Mouse (Mus musculus): Measurements from ENCODE around the gene Vav1. TPM values are rescaled to one million over a fixed set of nuclear protein-coding genes. Genes with fewer than 3 reads are reported as not detected.

Vav1 gene
- polyA plus RNA-seq, 1 experiment: not detected

DNA sequence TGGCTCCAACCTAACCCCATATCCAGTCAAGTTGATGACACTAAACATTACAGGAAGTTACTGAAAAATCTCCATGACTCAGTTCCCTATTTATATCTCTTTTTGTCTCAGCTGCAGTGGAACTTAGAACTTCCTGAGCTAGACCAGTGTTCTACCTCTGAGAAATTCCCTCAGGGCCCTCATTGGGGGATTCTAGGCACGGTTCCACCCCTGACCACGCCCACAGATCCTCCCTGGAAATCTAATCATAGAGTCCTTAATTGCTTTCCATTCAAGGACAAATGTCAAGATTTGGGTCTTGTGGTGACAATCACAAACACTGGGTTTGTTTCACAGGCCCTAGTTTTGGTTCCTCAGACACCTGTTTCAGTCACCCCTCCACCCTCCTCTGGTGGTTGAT lies 6.2 kb downstream of the Vav1 start:
- H3K79me2 ChIP-seq (ENCODE audit: control insufficient read depth, insufficient read depth): no peaks in the 10 kb centered on the region
- H3K27me3 ChIP-seq (ENCODE audit: control insufficient read depth, insufficient read depth, insufficient read length): peaks cover 27% of the 10 kb centered on the region
- TF ChIP-seq TCF3 (IDR thresholded peaks at IDR 0.05; ENCODE audit: insufficient read length, low read depth) (no peak), POLR2AphosphoS2 (IDR thresholded peaks at IDR 0.05; ENCODE audit: insufficient read length, low read depth) (no peak), USF1 (IDR thresholded peaks at IDR 0.05; ENCODE audit: low read depth) (no peak)
- H3K36me3 ChIP-seq (ENCODE audit: control insufficient read depth, insufficient read depth): no peaks in the 10 kb centered on the region
- H3K4me3 ChIP-seq: no peak overlapping the region
- no peak overlapping the region for H3K4me2 ChIP-seq (ENCODE audit: low read depth)
- H3ac ChIP-seq (ENCODE audit: control insufficient read depth, insufficient read length): no peak overlapping the region

DNA sequence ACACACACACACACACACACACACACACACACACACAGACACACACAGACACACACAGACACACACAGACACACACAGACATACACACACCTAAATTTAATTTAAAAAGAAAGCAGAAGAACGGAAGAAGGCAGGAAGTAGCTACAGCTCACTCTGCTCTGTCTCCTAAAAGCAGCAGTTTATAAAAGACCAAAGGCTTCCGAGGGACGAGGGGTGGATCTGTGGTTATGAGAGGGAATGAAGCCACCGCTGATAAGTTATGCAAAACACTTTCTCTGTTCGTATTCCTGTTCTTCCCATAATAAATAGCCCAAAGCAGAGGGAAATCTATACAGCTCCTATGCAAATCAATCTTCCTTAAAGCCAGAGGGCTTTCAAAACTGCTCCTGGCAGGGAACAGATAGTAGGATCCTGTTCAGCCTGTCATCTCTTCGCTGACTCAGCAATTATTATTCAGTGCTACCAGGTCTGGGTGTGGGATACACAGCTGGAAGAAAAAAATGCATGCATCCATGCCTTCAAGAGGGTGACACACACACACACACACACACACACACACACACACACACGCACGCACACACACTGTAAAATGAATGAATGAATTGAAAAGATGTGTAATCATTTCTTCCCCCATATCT lies 7.9 kb downstream of the Vav1 start:
- Histone ChIP-seq H3K4me3 (no peak overlapping the region), H3K36me3 (ENCODE audit: control insufficient read depth, insufficient read depth) (no peaks in the 10 kb centered on the region), H3ac (ENCODE audit: control insufficient read depth, insufficient read length) (no peak overlapping the region), H3K27me3 (ENCODE audit: control insufficient read depth, insufficient read depth, insufficient read length) (peaks cover 21% of the 10 kb centered on the region), H3K79me2 (ENCODE audit: control insufficient read depth, insufficient read depth) (no peaks in the 10 kb centered on the region), H3K4me2 (ENCODE audit: low read depth) (no peak overlapping the region)
- TF ChIP-seq TCF12 (IDR thresholded peaks at IDR 0.05; ENCODE audit: insufficient read depth, poor library complexity, severe bottlenecking) (no peak), POLR2A (IDR thresholded peaks at IDR 0.05; ENCODE audit: insufficient read length, low read depth) (no peak), REST (IDR thresholded peaks at IDR 0.05; ENCODE audit: insufficient read depth, insufficient read length) (no peak), SRF (IDR thresholded peaks at IDR 0.05; ENCODE audit: control insufficient read depth, insufficient read length, low read depth) (no peak), USF1 (IDR thresholded peaks at IDR 0.05; ENCODE audit: low read depth) (no peak), TCF3 (IDR thresholded peaks at IDR 0.05; ENCODE audit: insufficient read length, low read depth) (no peak), MYOG (IDR thresholded peaks at IDR 0.05; ENCODE audit: control insufficient read depth in 1 of 3, insufficient read depth in 1 of 3, insufficient read length in 2 of 3, low read depth in 2 of 3) (no peak), MYOD1 (IDR thresholded peaks at IDR 0.05; ENCODE audit: control insufficient read depth in 1 of 3, insufficient read length in 2 of 3, low read depth in 2 of 3) (no peak), MAX (IDR thresholded peaks at IDR 0.05; ENCODE audit: low read depth) (no peak), CEBPB (IDR thresholded peaks at IDR 0.05; ENCODE audit: insufficient read depth, poor library complexity, severe bottlenecking) (no peak)

DNA sequence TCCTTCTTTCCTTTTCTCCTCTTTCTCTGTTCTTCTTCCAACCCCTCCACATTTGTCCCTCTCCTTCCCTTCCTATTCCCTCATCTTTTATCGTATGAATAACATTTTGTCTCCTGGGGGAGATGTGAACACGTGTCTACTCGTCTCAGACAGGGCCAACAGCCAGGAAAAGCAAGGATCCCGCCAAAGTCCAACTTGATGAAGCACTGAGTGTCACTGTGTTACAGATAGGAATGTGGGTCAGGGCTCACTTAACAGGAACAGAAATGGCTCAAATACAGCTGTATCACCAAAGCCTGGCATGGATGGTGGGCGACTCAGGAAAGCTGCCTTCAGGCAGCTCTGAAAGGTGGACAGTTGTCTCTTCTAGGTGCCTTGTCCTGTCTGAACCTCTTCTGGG lies 10.4 kb downstream of the Vav1 start:
- peaks cover 5% of the 10 kb centered on the region for H3K27me3 ChIP-seq (ENCODE audit: control insufficient read depth, insufficient read depth, insufficient read length)
- no peaks in the 10 kb centered on the region for H3K36me3 ChIP-seq (ENCODE audit: control insufficient read depth, insufficient read depth)
- H3K4me3 ChIP-seq: no peak overlapping the region
- TF ChIP-seq POLR2AphosphoS2 (IDR thresholded peaks at IDR 0.05; ENCODE audit: insufficient read length, low read depth): no peak
- no peak for TF ChIP-seq MYOG (IDR thresholded peaks at IDR 0.05; ENCODE audit: control insufficient read depth in 1 of 3, insufficient read depth in 1 of 3, insufficient read length in 2 of 3, low read depth in 2 of 3)
- TF ChIP-seq TCF3 (IDR thresholded peaks at IDR 0.05; ENCODE audit: insufficient read length, low read depth): no peak
- no peak for TF ChIP-seq MYOD1 (IDR thresholded peaks at IDR 0.05; ENCODE audit: control insufficient read depth in 1 of 3, insufficient read length in 2 of 3, low read depth in 2 of 3)
- no peak for TF ChIP-seq TCF12 (IDR thresholded peaks at IDR 0.05; ENCODE audit: insufficient read depth, poor library complexity, severe bottlenecking)
- no peaks in the 10 kb centered on the region for H3K79me2 ChIP-seq (ENCODE audit: control insufficient read depth, insufficient read depth)
- no peak overlapping the region for H3ac ChIP-seq (ENCODE audit: control insufficient read depth, insufficient read length)
- no peak overlapping the region for H3K4me2 ChIP-seq (ENCODE audit: low read depth)

DNA sequence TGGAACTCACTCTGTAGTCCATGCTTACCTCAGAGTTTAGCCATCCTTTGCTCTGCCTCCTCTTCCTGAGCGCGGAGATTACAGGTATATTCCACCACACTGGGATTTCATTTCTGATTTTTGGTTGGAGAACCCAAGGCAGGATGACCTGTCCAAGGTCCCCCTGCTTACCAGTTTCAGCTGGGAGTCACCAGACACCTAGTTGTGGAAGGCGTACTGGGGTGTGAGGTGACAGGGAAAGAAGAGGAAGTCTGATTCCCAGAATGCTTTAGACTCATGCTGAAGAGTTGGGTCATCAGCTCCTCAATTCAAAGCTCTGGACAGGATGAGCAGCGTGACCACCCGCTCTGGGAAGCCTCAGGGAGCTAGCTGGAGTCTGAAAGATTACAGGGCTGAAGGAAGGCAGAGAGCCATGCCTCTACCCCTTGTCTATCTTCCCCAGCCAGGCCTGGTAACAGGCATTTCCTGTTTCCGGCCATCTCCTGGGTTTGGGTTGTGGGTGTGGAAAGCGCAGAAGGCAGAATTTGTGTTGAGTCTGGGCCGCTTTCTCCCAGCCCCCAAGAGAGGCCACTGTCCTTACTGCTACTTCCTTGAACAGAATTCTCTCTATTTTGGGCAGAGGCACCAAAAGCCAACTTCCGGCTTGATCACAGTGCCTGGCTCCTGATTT lies 11.2 kb downstream of the Vav1 start:
- Histone ChIP-seq H3K36me3 (ENCODE audit: control insufficient read depth, insufficient read depth) (no peaks in the 10 kb centered on the region), H3ac (ENCODE audit: control insufficient read depth, insufficient read length) (no peak overlapping the region), H3K79me2 (ENCODE audit: control insufficient read depth, insufficient read depth) (no peaks in the 10 kb centered on the region), H3K4me3 (no peak overlapping the region), H3K4me2 (ENCODE audit: low read depth) (no peak overlapping the region), H3K27me3 (ENCODE audit: control insufficient read depth, insufficient read depth, insufficient read length) (no peaks in the 10 kb centered on the region)
- TF ChIP-seq MYOG (IDR thresholded peaks at IDR 0.05; ENCODE audit: control insufficient read depth in 1 of 3, insufficient read depth in 1 of 3, insufficient read length in 2 of 3, low read depth in 2 of 3): no peak
- no peak for TF ChIP-seq MAX (IDR thresholded peaks at IDR 0.05; ENCODE audit: low read depth)
- no peak for TF ChIP-seq CEBPB (IDR thresholded peaks at IDR 0.05; ENCODE audit: insufficient read depth, poor library complexity, severe bottlenecking)
- no peak for TF ChIP-seq TCF3 (IDR thresholded peaks at IDR 0.05; ENCODE audit: insufficient read length, low read depth)
- TF ChIP-seq E2F4 (IDR thresholded peaks at IDR 0.05; ENCODE audit: insufficient read depth): no peak
- no peak for TF ChIP-seq USF1 (IDR thresholded peaks at IDR 0.05; ENCODE audit: low read depth)

DNA sequence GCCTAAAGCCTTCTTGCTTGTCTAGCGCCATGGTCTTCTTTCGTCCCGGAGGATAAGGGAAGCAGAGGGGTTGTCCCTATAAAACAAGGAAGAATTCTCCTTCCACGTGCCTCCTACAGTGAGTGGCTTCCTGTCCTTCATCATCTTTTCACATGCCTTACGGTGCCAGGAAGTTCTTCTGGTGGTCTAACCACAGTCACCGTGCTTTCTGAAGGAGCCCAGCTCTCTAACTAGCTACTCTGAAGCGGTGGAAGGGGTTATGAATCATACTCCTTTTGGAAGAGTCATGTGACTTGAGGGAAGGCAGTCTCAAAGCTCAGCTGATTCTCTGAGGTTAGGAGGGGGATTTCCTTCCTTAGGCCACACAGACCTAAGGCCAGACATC lies 11.8 kb downstream of the Vav1 start:
- TF ChIP-seq TCF12 (IDR thresholded peaks at IDR 0.05; ENCODE audit: insufficient read depth, poor library complexity, severe bottlenecking) (no peak), POLR2A (IDR thresholded peaks at IDR 0.05; ENCODE audit: insufficient read length, low read depth) (no peak), MAX (IDR thresholded peaks at IDR 0.05; ENCODE audit: low read depth) (no peak), SRF (IDR thresholded peaks at IDR 0.05; ENCODE audit: control insufficient read depth, insufficient read length, low read depth) (no peak), TCF3 (IDR thresholded peaks at IDR 0.05; ENCODE audit: insufficient read length, low read depth) (no peak), POLR2AphosphoS2 (IDR thresholded peaks at IDR 0.05; ENCODE audit: insufficient read length, low read depth) (no peak), CEBPB (IDR thresholded peaks at IDR 0.05; ENCODE audit: insufficient read depth, poor library complexity, severe bottlenecking) (no peak), E2F4 (IDR thresholded peaks at IDR 0.05; ENCODE audit: insufficient read depth) (no peak), MYOD1 (IDR thresholded peaks at IDR 0.05; ENCODE audit: control insufficient read depth in 1 of 3, insufficient read length in 2 of 3, low read depth in 2 of 3) (no peak), MYOG (IDR thresholded peaks at IDR 0.05; ENCODE audit: control insufficient read depth in 1 of 3, insufficient read depth in 1 of 3, insufficient read length in 2 of 3, low read depth in 2 of 3) (no peak), REST (IDR thresholded peaks at IDR 0.05; ENCODE audit: insufficient read depth, insufficient read length) (no peak), USF1 (IDR thresholded peaks at IDR 0.05; ENCODE audit: low read depth) (no peak)
- Histone ChIP-seq H3K79me2 (ENCODE audit: control insufficient read depth, insufficient read depth) (no peaks in the 10 kb centered on the region), H3K4me3 (no peak overlapping the region), H3K4me2 (ENCODE audit: low read depth) (no peak overlapping the region), H3ac (ENCODE audit: control insufficient read depth, insufficient read length) (no peak overlapping the region), H3K36me3 (ENCODE audit: control insufficient read depth, insufficient read depth) (no peaks in the 10 kb centered on the region), H3K27me3 (ENCODE audit: control insufficient read depth, insufficient read depth, insufficient read length) (no peaks in the 10 kb centered on the region)
